Mouse (Mus musculus) inflammation-experienced regulatory T-cells, adult 6 months (primary cell): Measurements from ENCODE around the gene Shisa2. TPM values are rescaled to one million over a fixed set of nuclear protein-coding genes. Genes with fewer than 3 reads are reported as not detected.
"Not testable (repeated sequence)": the region's sequence is repeated elsewhere in the genome, so short reads cannot be mapped to it uniquely, and the experiment has no call there.

Experiments
- ATAC-seq: one replicate; pipeline ENCODE4 v1.8.0; 2017
- polyA plus RNA-seq, 3 experiments: library from polyadenylated mRNA; unstranded; fragments of 100-300 nt; shearing (Covaris generic); gene quantifications; one replicate each; pipeline ENCODE4 v1.2.1; 2017

The Shisa2 gene
- polyA plus RNA-seq = not detected

GRCm38 (mm10) chr14:59625158-59625805 is at the start of gene Shisa2:
TSS of gene Shisa2 (plus strand) at chr14:59625308.
- no peak for ATAC-seq

DNA sequence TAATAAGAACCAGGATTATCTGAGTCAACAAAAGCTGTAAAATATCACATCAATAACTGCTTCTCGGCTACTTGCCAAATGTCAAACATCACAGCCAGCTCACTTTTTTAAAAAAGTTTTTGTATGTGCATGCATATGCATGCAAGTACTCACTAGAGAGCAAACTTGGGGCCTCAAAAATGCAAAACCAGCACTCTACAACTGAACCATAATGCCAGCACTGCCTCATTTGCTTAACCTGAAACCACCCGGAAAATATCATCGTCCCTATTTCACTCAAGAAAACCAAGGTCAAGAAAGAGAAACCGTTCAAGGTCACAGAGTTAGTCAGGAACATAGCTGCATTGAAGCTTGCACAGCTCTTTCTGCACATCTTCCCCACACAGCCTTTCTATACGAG is 48.7 kb upstream of the Shisa2 start:
- ATAC-seq = no peak

DNA sequence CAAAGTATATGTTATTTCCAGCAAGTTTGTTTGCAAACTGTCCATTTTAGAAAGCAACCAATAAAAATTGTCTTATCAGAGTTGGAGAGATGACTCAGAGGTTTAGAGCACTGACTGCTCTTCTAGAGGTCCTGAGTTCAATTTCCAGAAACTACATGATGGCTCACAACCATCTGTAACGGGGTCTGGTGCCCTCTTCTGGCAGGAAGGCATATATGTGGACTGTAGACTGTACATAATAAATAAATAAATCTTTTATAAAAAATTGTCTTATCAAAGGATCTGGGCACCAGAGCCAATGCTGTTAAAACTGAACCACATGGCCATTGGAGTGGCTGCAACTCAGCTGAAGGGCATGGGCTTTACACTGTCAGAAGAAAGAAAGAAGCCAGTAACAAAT is 34.5 kb upstream of the Shisa2 start:
- peak; percentile 50 for ATAC-seq

DNA sequence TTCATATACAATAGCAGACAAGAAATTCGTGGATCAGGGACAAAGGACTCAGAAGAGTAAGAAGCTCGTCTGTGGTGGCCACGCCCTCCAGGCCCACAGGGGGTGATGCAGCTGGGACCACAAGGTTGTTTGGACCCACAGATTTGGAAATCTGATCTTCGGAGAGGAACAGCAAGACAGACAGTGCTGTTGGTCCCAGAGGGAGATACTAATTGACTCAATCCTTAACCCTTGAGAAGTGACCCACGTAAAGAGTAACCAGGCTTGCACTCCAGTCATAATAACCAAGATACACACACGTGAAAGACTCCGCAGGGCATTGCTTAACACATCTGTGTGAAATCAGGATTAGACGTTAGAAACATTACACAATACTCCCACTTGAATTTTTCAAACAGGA is 33.2 kb upstream of the Shisa2 start:
- no peak for ATAC-seq

DNA sequence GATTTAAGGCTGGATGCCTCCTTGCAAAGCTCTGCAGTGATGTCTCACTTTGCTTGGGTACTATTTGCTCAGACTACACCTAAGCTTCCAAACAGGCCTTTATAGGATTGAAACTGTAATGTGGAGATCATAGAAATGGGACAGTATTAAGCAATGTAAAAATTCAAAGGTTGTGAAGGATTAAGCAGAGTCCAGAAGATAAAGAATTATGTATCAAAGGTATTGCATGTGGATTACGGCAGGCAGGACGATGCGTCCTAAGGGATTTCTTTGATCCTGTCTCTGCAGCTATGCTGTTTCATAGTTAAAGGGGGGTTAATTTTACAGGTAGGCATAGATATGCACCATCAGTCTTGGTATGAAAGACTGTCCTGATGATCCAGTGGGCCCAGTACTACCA is 32.5 kb upstream of the Shisa2 start:
- ATAC-seq = no peak

DNA sequence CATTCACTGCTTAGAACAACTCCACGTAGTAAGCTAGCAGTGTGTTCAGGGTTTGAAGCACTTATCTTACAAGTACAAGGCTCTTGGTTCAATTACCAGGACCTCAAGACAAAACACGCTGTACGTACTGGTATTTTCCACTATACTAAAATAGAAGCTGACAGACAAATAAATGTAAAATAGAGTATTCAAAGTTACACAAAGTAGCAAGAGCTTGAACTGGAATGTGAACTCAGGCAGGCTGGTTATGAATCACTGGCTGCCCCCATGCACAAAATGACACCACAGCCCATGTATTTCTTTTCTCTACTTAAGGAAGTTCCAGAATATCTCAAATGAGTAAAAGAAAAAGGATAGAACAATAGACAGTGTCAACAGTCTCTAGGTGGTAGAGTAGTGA is 30.1 kb upstream of the Shisa2 start:
- ATAC-seq = no peak

- ATAC-seq = peak; percentile 85
Observed at GRCm38 (mm10) chr14:59597398-59598259, 27.5 kb upstream of the Shisa2 start, which contains the start of gene Cdadc1. TSS of gene Cdadc1 (minus strand) at chr14:59597959.

DNA sequence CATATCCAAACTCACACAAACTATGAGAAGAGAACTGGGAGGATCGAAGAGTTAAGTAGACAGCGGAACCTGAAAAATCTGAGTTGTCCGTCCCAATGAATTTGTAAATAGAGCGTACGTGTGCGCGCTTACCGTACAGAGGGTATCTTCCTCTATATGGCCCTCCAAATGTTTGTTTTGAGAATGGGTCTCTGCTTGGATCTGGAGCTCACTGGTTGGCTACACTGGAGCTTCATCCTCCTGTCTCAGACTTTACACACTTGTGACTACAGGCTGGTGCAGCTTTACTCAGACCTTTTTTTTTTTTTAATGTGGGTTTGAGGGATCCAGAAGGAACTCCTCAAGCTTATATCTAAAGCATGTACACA is 26.9 kb upstream of the Shisa2 start:
- ATAC-seq = no peak

DNA sequence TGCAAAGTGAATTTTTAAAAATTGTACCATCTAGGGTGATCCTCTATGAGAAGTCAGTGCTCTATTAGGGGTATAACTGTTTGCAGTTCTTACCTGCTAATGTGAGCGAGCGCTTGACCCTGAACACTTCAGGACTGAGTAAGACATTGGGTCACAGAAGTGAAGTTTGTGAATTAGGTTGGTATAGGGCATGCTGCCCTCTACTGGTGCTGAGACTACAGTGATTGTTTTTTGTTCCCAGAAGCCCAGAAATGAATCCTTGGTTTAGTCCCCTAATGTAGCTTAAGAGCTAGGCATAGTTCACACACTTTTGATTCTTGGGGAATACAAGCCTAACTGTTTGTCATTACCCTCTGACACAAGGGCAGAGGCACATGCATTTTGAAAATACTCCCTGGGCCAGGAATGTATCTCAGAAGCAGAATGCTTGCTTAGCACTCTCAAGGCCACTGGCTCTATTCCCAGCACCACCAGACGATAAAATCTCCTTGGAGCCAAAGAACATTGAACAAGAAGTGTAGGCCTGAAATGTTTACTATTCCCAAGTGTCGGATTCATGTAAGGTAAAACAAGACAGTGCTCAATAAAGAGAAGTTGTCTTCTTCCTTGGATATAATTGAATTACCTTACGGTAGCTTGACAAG is 21.0 kb upstream of the Shisa2 start:
- peak; percentile 60 for ATAC-seq

DNA sequence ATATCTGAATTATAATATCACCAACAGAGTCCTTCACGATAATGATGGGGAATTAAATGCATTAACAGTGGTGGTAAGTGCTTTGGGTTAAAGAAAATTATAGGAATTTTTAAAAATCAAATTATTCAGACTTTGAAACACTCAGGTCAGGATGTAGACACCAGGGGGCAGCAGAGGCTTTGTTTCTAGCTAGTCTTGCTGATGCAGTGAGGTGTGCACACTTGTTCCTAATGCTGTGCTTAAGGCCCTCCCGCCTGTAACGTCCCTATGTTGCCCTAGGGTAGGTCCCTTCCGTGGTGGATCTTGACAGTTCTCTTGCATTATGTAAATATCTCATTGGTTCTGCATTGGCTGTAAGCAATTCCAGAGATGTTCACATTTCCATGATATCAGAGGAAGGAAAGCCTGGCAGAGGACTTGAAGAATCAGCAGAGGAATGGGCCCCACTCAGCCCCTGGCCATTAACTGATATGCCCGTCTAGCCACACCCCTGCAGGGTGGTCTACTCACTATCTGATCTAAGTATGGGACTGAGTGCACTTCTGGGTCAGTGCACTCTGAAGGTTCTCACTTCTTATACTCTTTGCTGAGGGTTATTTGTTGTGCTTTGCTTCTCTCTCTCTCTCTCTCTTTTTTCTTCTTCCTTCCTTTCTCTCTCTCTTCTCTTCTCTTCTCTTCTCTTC is 19.3 kb upstream of the Shisa2 start:
- peak; percentile 58 for ATAC-seq

DNA sequence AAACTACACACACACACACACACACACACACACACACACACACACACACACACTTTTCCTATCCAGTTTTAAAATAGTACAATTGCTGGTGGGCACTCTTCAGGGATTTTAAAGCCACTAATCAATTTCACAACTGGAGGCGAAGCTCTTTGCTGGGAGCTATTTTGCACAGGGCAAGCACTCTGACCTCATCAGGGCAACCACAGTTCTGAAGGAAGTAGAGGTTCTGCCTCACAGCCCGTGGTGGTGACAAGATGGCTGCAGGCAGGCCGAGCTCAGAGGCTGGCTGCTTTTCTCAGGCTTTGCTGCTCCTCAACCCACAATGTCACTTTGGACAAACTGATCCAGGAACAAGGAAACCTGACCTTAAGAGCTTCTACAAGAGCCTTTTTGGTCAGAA is 18.1 kb upstream of the Shisa2 start:
- ATAC-seq = no peak

- no peak for ATAC-seq
Observed at GRCm38 (mm10) chr14:59612920-59613625, 12.0 kb upstream of the Shisa2 start.

GRCm38 (mm10) chr14:59614149-59614548 is 11.0 kb upstream of the Shisa2 start:
- ATAC-seq = not testable (repeated sequence)

DNA sequence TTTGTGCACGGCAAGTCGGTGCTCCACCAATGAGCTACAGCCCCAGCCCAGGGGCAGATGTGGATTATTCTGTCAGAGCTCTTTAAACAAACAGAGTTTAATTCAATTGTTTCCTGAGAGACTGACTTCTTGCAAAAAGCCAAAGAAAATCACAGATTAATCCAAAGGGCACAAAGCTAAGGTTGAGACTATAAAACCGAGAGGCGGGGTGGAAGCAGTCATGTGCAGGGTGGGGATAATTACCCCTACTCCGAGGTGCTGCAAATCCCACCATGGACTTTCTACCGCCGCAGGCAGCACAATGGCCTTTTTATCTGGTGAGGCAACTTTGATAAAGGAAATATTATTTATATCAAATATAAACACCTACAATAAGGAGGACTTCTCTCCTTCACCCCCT is 8.3 kb upstream of the Shisa2 start:
- no peak for ATAC-seq

- no peak for ATAC-seq
Observed at GRCm38 (mm10) chr14:59624326-59624885, 702 bp upstream of the Shisa2 start.

DNA sequence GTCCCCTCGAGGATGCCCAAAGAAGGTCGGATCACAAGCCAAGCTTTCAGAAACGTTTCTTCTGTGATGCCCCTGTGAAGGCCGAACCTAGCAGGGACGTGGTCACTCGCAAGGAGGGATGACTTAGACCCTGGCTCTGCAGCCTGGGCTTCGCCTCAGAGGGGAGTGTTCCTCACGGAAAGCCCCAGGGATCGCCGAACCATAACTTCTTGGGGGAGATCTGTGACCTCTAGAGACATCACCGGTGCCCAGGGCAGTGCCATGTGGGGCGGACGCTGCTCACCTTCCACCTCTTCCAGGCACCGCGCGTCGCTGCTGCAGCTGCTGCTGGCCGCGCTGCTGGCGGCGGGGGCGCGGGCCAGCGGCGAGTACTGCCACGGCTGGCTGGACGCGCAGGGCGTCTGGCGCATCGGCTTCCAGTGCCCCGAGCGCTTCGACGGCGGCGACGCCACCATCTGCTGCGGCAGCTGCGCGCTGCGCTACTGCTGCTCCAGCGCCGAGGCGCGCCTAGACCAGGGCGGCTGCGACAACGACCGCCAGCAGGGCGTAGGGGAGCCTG is 777 bp downstream of the Shisa2 start:
- ATAC-seq = no peak

DNA sequence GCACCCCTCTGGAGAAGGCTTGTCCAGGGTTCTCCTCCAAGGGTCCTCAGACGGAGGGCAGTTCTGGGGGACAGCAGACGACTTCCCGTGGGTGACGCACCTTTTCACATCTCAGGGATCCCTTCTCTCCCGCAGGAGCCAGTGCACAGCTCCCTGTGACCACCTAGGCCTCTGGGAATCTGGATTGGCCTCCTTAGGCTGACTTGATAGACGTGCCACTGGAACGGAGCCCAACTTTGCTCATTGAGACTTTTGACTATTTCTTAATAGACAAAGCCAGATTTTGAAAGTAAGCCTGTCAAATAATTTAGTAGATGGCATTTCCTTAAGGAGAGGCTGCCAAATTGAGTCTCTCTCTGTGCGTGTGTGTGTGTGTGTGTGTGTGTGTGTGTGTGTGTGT is 1.6 kb downstream of the Shisa2 start:
- no peak for ATAC-seq

DNA sequence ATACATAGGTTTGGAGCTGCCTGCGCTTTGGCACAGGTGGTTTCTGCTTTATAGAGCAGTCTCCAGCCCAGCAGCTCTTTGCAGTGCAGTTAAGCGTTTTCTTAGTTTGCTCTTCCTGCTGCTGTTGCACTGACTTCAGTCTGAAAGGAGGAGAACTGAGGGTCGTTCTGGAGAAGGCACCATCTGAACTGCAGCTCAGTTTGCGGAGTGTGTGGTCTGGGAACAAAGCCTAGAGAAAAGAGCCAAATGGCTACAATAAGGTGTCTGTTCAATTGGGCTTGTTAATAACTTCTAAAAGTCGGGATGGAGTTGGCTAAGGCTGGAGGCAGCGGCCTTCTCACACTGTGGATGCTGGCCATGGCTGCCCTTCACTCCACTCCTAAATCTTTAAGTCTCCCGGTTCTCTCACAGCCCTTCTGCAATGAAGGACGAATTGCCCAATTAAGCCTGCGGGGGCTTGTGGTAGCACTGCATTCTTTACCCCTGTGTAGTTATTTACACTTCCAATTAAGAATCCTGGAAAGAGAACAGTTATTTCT is 2.1 kb downstream of the Shisa2 start:
- ATAC-seq = no peak

- ATAC-seq = no peak
Observed at GRCm38 (mm10) chr14:59627823-59628222, 2.7 kb downstream of the Shisa2 start.

DNA sequence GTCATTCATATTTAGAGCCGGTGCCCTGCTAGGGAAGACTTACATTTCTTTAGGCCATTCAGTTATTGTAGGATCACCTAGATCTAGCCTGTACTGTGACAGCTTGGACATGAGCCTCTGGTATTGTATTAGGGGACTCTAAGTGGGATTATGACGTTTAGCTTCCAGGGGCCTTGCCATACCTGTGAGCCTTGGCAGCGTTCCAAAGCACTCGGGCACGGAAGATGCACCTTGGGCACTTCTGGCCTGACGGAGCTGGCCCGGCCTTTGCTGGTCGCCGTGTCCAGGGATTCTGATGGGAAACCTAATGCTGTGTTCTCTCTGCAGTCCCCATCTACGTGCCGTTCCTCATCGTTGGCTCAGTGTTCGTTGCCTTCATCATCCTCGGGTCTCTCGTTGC is 4.2 kb downstream of the Shisa2 start:
- ATAC-seq = no peak

DNA sequence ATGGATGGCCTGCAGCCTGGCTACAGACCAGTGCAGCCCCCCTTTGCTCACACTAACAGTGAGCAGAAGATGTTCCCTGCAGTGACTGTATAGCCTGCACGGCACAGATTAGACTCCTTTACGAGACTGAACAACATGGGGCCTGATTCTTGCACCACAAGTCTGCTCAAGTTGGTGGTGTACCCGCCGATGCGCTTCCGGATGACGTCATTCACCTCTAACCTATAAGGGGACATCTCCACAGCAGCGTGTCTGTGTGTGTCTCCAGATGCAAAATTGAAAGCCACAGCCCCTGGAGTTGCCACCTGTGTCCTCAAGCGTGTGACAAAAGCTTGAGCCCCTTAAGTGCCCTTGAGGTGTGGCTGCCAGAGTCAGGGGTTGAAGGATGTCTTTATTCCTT is 5.0 kb downstream of the Shisa2 start:
- ATAC-seq = no peak
